Mouse (Mus musculus) left cerebral cortex, adult 9 months (tissue): Measurements from ENCODE around the gene Dok1.

Experiments
- DNase-seq, 2 experiments: peaks; one replicate each; pipeline ENCODE4 v3.0.0; 2022; ENCODE audit warnings: low spot score in 2 of 2

The Dok1 gene

DNA sequence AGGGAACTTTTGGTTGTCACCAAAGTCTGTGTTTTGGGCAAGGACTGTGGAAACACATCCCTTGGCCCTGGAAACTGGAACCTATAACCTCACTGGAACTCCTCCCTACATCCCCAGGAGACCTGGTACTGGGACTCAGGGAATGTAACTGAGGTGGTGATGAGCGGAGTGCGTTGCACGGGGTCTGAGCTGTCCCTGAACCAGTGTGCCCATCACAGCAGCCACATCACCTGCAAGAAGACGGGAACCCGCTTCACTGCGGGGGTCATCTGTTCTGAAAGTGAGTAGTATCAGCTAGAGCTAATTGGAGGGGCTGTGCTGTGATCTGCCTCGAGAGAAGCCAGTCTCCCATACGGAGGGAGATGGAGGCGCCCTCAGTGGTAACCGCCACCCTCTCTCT is 16.1 kb upstream of the Dok1 start:
- DNase-seq: no peak

DNA sequence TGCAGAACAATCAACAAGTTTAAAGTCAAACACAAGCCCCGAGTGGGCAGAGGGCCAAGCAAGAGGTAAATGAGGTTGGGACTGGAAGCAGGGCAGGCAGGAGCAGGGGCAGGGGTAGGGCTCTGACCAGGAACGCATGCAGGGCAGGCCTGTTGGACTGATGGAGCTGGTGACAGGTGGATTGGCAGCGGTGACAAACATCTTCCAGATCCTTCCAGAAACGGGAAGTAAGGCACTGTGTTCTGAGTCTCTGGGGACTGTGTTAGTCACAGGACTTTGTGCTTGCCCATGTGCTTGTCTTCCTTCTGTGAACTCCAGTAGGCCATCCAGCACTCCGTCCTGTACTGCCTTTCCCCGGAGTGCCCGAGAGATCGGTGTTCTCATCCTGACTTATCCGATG is 11.5 kb upstream of the Dok1 start:
- no peak for DNase-seq

DNA sequence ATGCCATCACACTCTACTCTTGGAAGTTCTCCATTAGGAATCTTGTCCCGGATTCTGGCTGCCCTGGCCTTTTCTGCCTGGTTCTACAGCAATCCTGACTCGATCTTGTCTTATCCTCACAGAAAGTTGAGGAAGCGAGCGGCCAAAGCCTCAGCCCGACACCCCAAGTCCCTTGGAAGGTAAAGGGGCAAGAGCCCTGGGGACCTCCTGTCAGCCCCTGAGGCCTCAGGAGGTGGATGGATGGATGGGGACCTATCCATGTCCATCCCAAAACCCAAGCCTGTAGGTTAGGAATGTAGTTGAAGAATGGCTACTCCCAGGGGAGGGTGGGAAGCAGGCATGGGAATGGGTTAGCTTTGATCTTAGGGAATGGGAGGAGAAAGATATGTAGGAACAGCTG is 10.7 kb upstream of the Dok1 start:
- DNase-seq: no peak

DNA sequence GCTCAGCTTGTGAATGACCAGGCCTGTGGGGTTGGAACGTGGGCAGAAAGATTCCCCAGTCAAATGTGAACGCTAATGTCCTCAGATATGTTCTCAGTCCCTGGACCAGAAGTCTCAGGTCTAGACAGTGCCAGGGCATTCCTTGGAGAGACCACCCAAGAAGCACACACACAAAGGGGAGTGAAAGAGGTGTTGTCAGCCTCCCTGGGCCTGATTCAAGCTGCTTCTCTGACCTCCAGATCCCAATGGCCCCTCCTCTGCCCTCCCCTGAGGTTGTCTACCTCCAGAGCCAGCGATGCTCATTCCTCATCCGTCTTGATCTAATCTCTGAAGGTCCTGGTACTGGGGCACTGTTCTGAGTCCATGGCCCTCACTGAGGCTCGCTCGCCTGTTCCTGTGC is 10.3 kb upstream of the Dok1 start:
- DNase-seq: no peak

DNA sequence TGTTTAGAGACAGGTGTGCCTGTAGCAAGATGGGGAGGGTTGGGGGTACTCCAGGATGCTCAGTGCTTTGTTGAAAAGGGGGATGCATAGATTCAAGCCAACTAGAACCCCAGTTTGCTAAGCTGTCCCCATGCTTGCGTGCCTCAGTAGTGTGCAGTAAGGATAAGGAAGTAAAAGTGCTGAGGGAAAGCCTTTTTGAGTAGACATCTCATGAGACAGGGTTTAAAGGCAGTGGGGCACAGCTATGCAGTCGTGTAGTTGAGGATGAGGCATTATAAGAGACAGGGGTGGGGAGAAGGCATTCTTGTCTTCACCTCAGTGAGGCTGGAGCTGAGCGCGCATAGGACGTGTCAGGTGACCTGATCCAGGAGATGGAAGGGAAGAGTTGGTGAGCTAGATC is 7.3 kb upstream of the Dok1 start:
- no peak for DNase-seq

DNA sequence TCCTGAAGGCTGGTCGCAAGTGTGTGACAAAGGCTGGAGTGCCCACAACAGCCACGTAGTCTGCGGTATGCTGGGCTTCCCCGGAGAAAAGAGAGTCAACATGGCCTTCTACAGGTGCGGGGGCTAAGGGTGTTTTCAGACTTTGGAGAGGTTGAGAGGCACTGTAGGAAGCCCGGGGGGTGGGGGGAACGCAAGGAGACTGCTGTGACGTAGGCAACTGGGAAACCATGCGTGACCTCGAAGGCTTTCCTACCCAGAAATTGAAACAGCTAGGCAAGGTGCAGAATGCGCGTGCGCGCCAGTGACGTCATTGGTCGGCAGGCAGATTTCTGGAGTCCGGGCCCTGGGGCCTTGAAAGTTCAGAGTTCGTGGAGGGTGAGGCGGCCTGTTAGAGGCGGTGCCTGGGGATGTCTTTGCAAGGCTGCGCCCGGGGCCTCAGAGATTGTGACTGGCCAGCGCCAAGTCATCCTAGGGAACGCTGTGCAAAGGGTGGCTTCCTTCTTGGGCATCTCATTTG is 5.3 kb upstream of the Dok1 start:
- DNase-seq: peak; percentile 54 to 92

DNA sequence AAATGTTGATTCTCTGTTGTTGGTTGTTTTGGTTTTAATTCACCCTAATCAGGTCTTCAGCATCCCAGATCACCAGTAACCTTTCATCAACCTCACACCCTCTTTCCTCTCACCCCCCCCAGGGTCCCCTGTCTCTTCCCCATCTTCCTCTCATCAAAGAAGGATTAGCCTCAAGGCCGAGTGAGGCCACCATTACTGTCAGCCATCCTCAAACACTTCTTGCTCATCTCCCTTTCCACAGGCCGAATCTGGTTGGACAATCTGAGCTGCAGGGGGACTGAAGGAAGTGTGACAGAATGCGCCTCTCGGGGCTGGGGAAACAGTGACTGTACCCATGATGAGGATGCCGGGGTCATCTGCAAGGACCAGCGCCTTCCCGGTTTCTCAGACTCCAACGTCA is 3.9 kb upstream of the Dok1 start:
- DNase-seq: no peak

DNA sequence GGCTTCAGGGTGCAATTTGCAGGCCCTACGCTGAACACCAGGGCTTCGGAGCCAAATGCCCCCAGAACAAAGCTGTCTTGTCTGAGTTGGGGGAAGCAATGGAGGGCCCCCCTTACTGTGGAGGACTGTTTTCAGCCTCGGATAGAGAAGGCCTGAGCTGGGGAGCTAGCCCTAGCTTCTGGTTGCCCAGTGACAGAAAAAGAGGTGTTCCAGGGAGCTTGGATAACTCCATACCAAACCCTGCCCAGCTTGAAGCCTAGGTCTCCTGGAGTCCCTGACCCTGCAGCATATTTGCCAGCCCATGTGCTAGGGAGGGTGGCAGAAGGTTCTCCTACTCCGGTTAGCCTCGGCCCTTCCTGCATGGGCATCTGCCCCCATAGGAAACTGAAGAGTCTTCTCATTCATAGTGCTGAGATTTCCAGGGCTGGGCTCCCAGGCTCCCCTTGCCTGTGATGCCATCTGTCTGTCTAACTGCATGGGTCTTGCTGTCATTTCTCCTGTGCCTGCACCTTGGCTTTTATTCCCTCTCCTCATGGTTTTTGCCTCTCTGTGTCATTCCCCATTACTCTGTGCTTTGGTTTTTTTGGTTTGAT is 1.3 kb upstream of the Dok1 start:
- DNase-seq: no peak

DNA sequence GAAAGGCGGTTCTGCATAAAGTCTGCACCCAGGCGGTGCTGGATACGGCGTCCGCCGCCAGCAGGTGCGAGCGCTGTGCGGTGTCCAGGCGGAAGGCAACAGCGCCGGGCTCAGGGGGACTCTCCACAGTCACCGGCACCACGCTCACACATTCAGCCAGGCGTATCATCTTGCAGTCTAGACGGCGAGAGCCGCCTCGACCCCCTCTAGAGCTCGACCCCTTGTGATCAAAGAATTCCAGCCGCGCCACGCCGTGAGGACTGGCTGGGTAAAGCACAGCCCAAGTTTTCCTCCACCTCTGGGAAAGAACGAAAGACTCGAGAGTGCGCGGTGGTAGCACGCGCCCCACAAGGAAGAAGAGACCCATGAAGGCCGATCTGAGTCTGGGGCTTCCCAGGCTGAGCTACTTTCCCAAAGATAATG is 491 bp downstream of the Dok1 start:
- DNase-seq: no peak

DNA sequence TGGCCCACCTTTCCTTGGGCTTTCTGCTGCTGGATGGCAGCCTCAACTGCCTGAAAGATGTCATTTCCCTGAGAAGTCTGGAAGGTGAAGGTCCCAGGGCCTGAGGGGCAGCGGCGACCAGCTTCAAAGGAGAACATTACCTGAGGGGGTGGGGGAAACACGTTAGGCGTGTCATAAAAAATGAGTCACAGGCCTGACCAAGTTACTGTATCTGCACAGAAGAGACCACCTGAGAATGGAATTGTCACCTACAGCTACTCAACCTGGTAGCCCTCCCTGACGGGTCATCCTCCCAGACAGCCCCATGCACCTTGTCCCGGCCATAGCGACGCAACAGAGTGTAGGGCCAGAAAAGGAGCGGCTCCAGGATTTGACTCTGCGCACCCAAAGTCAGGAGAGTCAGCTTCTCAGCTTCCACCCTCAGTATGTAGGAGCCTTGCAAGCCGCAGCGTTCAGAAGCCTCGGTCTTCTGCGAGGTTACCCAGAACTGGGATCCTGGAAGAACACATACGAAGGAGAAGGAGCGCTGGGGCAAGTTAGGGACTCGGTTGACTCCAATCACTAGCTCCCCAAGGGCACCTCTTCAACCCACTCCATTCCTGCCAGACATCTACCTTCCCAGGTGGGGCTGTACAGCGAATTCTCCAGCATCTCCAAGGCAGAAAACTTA is 1.2 kb downstream of the Dok1 start:
- DNase-seq: no peak

DNA sequence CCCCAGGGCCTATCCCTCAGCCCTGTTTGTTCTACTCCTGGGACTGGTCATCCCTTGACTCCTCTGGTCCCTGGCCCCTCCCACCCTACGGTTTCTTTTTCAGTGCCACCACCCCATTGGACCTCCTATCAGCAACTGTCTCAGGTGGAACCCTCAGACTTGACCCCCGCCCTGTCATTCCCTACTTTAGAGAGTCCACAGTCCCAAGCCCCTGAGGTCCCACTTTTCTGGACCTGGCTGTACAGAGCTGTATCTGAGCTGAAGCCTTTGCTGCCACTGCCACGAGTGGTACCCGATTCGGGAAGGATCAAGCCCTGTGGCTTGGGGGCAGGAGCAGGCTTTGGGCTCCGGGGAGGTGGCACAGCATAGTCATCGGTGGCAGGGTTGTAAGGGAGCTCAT is 2.2 kb downstream of the Dok1 start:
- no peak for DNase-seq

DNA sequence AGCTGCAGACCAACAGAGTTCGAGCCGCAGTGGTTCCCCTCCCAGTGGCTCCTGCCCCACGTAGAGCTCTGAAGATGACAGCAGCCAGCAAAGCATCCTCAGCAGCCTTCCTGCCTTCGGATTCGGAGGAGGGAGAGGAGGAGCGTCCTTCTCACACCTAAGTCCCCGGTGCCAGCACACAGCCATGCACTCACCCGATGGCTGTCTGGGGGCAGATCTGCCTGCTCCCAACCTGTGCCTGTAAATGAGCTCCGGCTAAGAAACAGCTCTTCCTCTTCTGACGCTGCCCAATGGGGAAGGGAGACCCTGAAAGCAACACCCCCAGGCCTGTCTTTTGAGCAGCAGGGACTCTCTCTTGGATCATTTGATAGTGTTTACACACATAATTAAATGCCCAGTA is 3.5 kb downstream of the Dok1 start:
- no peak for DNase-seq

DNA sequence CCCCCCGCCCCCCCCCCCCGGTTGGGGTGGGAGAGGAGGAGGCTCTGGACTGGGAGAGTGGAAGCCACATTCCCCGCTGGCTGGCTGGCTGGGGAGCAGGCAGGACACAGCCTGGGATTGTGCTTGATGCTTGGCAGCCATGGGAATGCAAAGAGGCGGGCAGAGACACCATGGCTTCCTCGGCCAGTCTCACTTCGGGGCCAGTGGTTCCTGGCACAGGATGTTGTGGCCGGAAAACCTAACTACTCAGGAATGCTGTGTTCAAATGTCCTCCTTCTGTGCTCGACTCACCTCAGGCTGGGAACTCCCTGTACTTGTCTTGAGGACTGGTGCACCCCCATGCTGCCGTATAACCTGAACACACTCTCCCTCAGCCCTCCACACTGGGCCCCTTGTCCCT is 5.6 kb downstream of the Dok1 start:
- no peak for DNase-seq

DNA sequence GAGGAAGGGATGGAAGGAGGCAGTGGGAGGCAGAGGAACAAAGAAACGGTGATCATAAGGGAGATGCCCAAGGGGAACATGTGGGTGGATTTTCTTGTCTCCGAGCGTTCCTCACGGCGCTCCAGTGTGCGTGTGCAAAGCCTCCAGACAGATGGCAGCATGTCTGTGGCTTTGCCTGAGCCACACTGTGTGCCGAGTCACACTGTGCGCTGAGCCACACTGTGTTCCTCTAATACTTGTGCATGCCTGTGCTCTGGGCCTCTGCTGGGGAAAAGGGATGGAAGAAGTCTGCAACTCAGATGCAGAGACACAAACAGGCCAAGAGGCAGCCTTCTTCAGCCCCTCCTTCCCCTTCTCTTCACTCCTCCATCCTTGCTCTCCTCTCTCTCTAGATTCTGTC is 6.0 kb downstream of the Dok1 start:
- DNase-seq: no peak

DNA sequence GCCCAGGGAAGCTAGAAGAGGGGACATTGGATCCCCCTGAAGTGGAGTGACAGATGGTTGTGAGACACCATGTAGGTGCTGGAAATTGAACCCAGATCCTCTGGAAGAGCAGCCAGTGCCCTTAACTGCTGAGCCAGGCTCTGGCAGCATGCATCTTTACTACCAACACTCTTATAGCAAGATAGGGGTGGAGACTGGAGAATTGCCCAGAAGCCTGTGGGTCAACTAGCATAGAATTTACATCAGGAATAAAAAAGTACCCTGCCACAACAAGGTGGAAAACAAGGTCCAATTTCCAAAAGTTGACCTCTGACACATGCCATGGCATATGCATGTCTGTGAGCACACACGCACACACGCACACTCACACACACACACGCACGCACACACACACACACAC is 8.1 kb downstream of the Dok1 start:
- no peak for DNase-seq

DNA sequence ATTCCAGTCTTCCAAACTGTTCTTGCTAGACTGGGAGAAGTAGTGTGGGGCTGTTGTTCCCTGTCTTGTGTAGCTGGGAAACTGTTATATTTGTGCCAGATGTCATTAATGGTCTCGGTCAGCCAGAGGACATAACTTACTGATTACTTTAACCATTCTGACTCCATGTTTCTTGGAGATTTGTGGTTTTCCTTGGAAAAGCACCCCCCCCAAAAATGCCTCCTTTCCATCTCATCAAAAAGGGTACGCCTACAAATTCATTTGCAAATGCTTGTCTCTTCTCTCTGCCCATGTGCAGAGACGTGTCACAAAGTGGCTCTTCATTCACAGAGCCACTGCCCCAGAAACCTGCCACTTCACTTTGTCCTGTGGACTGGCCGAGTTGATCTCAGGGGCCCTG is 8.8 kb downstream of the Dok1 start:
- no peak for DNase-seq

DNA sequence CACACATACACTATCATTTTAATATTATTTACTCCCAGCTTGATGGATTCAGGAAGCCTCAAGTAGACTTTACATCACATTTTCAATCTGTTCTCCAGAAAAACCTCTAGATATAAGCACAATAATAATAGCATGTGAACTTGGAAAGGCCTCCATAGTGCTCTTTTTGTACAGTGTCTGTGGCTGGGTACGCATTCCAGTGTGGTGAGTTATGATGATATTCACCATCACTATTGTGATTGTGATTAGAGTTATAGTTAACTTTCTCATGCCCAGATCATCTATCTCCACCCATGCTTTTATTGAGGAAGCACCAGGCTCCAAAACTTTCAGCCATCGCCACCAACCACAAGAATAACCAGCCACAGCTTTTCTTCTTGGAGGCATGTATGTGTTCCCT is 9.5 kb downstream of the Dok1 start:
- no peak for DNase-seq

DNA sequence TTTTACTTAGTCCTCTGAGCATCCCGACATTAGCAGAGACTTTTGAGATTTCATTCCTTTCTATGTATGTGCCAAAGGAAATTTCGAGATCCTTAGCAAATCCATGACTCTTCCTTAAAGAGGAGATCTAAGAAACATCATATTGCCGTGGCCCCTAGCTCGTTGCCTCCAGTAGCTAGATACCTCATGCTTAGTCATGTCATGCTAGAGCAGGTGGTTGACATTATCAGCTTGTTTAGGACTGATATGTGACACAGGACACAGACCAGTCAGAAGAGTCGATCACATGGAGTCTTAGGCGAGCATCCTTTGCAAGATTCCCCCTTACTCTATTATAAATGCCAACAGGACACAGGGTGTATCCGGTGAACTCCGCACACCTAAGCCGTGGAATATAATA is 10.3 kb downstream of the Dok1 start:
- DNase-seq: no peak

DNA sequence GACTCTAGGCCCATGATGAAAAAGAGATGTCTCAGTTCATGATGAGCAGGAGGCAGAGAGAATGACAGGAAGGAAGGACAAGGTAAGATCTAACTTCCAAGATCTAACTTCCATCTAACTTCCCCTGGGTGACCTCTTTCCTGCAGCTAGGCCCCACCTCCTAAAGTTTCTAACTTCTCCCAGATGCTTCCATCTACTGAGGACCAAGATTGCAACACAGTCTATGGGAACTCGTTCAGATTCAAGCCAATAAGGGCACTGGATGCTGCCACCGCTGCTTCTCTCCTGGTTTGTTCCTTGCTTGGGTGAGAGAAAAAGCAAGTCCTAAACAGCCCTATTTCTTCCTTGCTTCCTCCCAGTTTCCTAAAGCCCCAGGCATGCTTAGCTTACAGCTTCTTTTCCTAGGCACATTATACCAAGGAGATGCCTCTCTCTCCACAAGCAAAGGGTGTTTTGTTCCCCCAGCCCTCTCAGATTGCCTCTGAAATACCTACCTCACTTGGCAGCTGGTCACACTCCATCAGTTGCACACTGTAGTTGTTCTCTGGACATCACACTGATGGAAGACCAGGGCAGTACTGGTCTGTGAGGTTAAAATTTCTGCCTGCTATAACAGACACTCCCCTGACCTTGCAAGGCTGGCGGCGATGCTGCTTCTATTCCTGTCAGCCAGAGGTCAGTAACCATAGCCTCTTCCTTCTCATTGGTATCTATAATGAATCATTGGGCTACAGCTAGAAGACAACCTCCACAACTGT is 12.3 kb downstream of the Dok1 start:
- no peak for DNase-seq

DNA sequence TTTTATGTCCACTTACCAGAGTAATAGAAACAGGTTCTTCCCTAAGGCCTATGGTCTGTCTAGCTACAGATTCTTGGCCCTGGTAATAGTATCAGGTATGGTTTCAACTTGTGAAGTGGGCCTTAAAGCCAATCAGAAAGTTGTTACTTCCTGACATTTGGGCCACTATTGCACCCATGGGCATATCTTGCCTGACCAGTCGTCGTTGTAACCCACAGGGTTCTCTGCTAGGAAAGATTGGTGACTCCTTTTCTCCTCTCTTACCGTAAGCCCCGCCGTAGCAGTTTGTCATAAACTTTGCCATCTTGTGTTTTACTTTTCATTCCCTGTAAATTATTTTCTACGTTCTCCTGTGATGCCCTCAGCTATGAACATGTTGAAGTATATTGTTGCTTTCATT is 13.2 kb downstream of the Dok1 start:
- DNase-seq: no peak

DNA sequence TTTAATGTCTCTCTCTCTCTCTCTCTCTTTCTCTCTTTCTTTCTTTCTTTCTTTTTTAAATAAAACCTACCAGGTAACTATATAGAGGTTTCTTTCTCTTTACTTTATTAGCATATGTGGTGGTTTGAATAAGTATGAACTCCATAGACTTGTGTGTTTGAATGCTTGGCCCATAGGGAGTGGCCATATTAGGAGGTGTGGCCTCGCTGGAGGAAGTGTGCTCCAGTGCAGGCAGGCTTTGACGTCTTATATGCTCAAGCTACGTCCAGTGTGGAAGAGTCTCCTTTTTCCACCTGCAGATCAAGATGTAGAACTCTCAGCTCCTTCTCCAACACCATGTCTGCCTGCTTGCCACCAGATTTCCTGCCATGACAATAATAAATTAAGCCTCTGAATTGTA is 14.2 kb downstream of the Dok1 start:
- no peak for DNase-seq

DNA sequence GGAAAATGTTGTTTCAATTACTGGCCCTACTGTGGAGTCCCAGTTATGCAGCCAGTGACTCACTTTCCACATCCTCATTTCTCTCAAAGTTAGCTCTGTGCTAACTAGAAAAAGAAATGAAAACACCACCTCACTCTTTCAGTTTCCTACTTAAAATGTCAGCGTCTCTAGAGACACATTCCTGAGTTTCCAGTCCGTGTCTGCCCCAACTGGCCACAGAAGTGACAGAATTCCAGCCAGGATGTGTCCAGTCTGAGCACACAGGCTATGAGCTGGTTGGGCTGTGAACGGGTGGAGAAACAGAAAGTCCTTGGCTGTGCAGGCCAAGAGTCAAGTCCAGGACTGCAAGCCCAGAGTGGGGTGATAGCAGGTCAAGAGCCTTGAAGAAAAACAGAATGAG is 16.1 kb downstream of the Dok1 start:
- no peak for DNase-seq

DNA sequence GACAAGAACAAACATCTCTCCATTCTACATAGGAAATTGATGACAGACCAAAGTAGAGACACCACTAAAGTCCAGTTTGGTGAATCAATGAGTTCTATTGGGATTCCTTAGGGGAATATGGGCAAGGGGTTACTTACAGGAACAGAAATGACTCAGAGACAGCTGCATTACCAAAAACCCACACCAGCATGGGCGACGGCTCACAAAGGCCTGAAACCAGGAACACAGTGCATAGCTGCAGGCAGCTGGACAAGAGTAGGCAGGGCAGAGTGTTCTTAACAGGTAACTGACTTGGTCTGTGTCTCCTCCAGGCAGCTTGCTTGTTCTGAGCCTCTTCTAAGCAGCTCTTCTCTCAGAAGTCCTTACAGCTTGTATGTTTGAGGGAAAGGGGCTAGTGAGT is 17.5 kb downstream of the Dok1 start:
- no peak for DNase-seq
